Mouse (Mus musculus) heart, postnatal 4 days (tissue): ENCODE data around the gene Wasf2. TPM values are rescaled to one million over a fixed set of nuclear protein-coding genes. Genes with fewer than 3 reads are reported as not detected.
"Not testable (repeated sequence)": the region's sequence is repeated elsewhere in the genome, so short reads cannot be mapped to it uniquely, and the experiment has no call there.

Source experiments
- DNase-seq: peaks from one replicate; pipeline ENCODE4 v3.0.0; 2021
- total RNA-seq, 2 experiments: library from RNA; stranded (reverse); gene quantifications; 2 replicates each; pipeline ENCODE4 v1.2.3; 2021

The Wasf2 gene
- total RNA-seq = 100 to 1,000 TPM; 141 to 149 TPM

- peak; percentile 95 for DNase-seq
These were observed at the start of gene Wasf2 for GRCm38 (mm10) chr4:133129931-133130889. TSS of gene Wasf2 (plus strand) at chr4:133130505.

GRCm38 (mm10) chr4:133080862-133081261, 49.4 kb upstream of the Wasf2 start:
- no peak for DNase-seq

- DNase-seq = no peak
These were observed 48.0 kb upstream of the Wasf2 start for GRCm38 (mm10) chr4:133082216-133082773.

GRCm38 (mm10) chr4:133083991-133084861, 46.1 kb upstream of the Wasf2 start:
- peak; percentile 81 for DNase-seq

- DNase-seq = peak; percentile 62
These were observed 45.1 kb upstream of the Wasf2 start for GRCm38 (mm10) chr4:133085011-133085782.

GRCm38 (mm10) chr4:133085783-133086342, 44.4 kb upstream of the Wasf2 start:
- DNase-seq = no peak

- DNase-seq = no peak
These were observed 43.1 kb upstream of the Wasf2 start for GRCm38 (mm10) chr4:133087177-133087714.

- DNase-seq = peak; percentile 82
These were observed 42.5 kb upstream of the Wasf2 start for GRCm38 (mm10) chr4:133087835-133088234.

GRCm38 (mm10) chr4:133089319-133089718, 41.0 kb upstream of the Wasf2 start:
- no peak for DNase-seq

- DNase-seq = no peak
These were observed 40.5 kb upstream of the Wasf2 start for GRCm38 (mm10) chr4:133089802-133090201.

- no peak for DNase-seq
These were observed 40.0 kb upstream of the Wasf2 start for GRCm38 (mm10) chr4:133090276-133090719.

- DNase-seq = peak; percentile 73
These were observed 39.4 kb upstream of the Wasf2 start for GRCm38 (mm10) chr4:133090720-133091458.

- no peak for DNase-seq
These were observed 38.9 kb upstream of the Wasf2 start for GRCm38 (mm10) chr4:133091459-133091785.

GRCm38 (mm10) chr4:133092453-133092901, 37.8 kb upstream of the Wasf2 start:
- DNase-seq = peak; percentile 72

- DNase-seq = no peak
These were observed 37.2 kb upstream of the Wasf2 start for GRCm38 (mm10) chr4:133093056-133093455.

- no peak for DNase-seq
These were observed 36.7 kb upstream of the Wasf2 start for GRCm38 (mm10) chr4:133093481-133094033.

GRCm38 (mm10) chr4:133094255-133094654, 36.0 kb upstream of the Wasf2 start:
- DNase-seq = no peak

- DNase-seq = peak; percentile 77
These were observed 35.2 kb upstream of the Wasf2 start for GRCm38 (mm10) chr4:133094936-133095733.

GRCm38 (mm10) chr4:133095734-133096065, 34.6 kb upstream of the Wasf2 start:
- not testable (repeated sequence) for DNase-seq
